Comparison of ENCODE assay signal across 12 mouse cellular contexts in the genomic region with DNA sequence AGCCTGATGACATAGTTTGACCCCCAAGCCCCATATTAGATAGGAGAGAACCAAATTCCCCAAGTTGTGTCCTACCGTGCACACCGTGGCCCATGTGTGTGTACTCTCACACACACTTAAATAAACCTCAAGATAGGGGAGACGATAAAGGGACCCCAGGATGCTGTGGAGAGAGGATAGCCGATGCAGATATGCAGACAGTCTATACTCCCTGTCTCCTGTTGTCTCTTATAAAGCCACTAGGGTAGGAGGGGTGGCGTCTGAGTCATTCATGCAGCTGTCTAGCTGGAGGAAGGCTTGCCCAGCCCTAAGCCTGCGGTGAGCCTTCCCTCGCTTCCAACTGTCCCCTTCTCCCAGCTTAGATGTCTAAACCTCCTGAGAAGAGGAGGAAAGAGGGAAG. TPM values are rescaled to one million over a fixed set of nuclear protein-coding genes. Genes with fewer than 3 reads are reported as not detected.
DNase-seq lines count a peak whose midpoint lies in the region; ATAC-seq and TF ChIP-seq lines count a peak whose summit lies in the region.
"Had no signal": no experiment of that assay in that cellular context is flagged by ENCODE, and none has a peak within 500 bp of the region (broad histone marks: within the 10 kb centered on the region; RNA-seq: fewer than 3 reads in every experiment).

No protein-coding gene starts in this region.

- no peaks in the 10 kb centered on the region for H3K9me3 ChIP-seq in megakaryocyte, embryonic 14.5 days
- H3K9me3 ChIP-seq in limb, embryonic 14.5 days (ENCODE audit: control insufficient read depth, low read length) = no peaks in the 10 kb centered on the region
- H3K9me3 ChIP-seq in stomach, embryonic 16.5 days (replicated peaks; ENCODE audit: control insufficient read depth, low read length) = no peaks in the 10 kb centered on the region

- H3K4me3 ChIP-seq in megakaryocyte, embryonic 14.5 days (replicated peaks) = peak overlapping the region; percentile 99
- no peak overlapping the region for H3K4me3 ChIP-seq in limb, embryonic 14.5 days (replicated peaks; ENCODE audit: low read length)
- peak overlapping the region; percentile 84; the same call in 1 of the 2 replicates for H3K4me3 ChIP-seq in stomach, embryonic 16.5 days (replicated peaks; ENCODE audit: low read length)

- peak; percentile 15 for DNase-seq in gastrocnemius, postnatal 10 days
- no peak for DNase-seq in gastrocnemius, postnatal 25 days
- no peak for DNase-seq in limb, embryonic 14.5 days (ENCODE audit: low spot score)
- no peak for DNase-seq in right cerebral cortex, postnatal 10 days (ENCODE audit: low spot score in 2 of 2)
- DNase-seq in spleen, postnatal 36 days (ENCODE audit: low spot score in 2 of 2) = no peak
- DNase-seq: cerebellum, postnatal 10 days had no signal

- H3K4me2 ChIP-seq in limb, embryonic 14.5 days (replicated peaks; ENCODE audit: low read depth, low read length, severe bottlenecking) = peak overlapping the region; percentile 90
- H3K4me2 ChIP-seq in stomach, embryonic 16.5 days (ENCODE audit: low read depth, low read length) = peak overlapping the region; percentile 75; the same call in 1 of the 2 replicates

- peaks cover 92% of the 10 kb centered on the region for H3K4me1 ChIP-seq in megakaryocyte, embryonic 14.5 days
- peaks cover 45% of the 10 kb centered on the region for H3K4me1 ChIP-seq in limb, embryonic 14.5 days (ENCODE audit: control insufficient read depth, insufficient read depth, low read length)
- peaks cover 51% of the 10 kb centered on the region for H3K4me1 ChIP-seq in stomach, embryonic 16.5 days (ENCODE audit: control insufficient read depth, insufficient read depth, low read length)

- H3K36me3 ChIP-seq in megakaryocyte, embryonic 14.5 days (replicated peaks; ENCODE audit: low read length) = peaks cover 66% of the 10 kb centered on the region
- peaks cover 19% of the 10 kb centered on the region for H3K36me3 ChIP-seq in limb, embryonic 14.5 days (ENCODE audit: control insufficient read depth, insufficient read depth, low read length)
- H3K36me3 ChIP-seq in stomach, embryonic 16.5 days (ENCODE audit: control insufficient read depth, insufficient read depth, low read length) = no peaks in the 10 kb centered on the region

- no peak for TF ChIP-seq POLR2A in limb, embryonic 14.5 days (IDR thresholded peaks at IDR 0.05; ENCODE audit: borderline replicate concordance, extremely low read depth, insufficient read depth, insufficient read length)

- H3K9ac ChIP-seq in limb, embryonic 14.5 days (ENCODE audit: low read depth, low read length, severe bottlenecking) = no peak overlapping the region
- 0 out of 2 replicates have a peak overlapping the region, but pooled peaks have one; percentile 20 for H3K9ac ChIP-seq in stomach, embryonic 16.5 days (ENCODE audit: low read length)

- no peaks in the 10 kb centered on the region for H3K27me3 ChIP-seq in megakaryocyte, embryonic 14.5 days (replicated peaks)
- no peaks in the 10 kb centered on the region for H3K27me3 ChIP-seq in limb, embryonic 14.5 days (ENCODE audit: control insufficient read depth, insufficient read depth, low read length)
- no peaks in the 10 kb centered on the region for H3K27me3 ChIP-seq in stomach, embryonic 16.5 days (ENCODE audit: control insufficient read depth, insufficient read depth, low read length)

- no peak for ATAC-seq in megakaryocyte, adult 5-6 weeks (ENCODE audit: poor library complexity, severe bottlenecking)
- ATAC-seq in limb, embryonic 14.5 days (ENCODE audit: low FRiP score, low read depth) = no peak
- ATAC-seq in stomach, embryonic 16.5 days (ENCODE audit: insufficient read depth, low FRiP score) = no peak
- ATAC-seq: CD4-positive, CD25-positive, alpha-beta regulatory T cell, adult 4 months; hindbrain, embryonic 16.5 days had no signal

- no peak overlapping the region for H3K27ac ChIP-seq in limb, embryonic 14.5 days (replicated peaks; ENCODE audit: low read depth, low read length)
- no peak overlapping the region for H3K27ac ChIP-seq in stomach, embryonic 16.5 days (ENCODE audit: low read length)

- 85% methylated on average over 7 of the region's 7 CpGs for WGBS in limb, embryonic 14.5 days
- 81% methylated on average over 7 of the region's 7 CpGs for WGBS in stomach, embryonic 16.5 days

RNA-seq across cellular contexts. Expression of a gene that starts 9.7 kb away (rescaled TPM):
- 100 to 1,000 TPM; 189 to 213 TPM for total RNA-seq in gastrocnemius, postnatal 10 days (2021)
- total RNA-seq in gastrocnemius, postnatal 25 days (2021) = 100 to 1,000 TPM in 1 of 2 experiments, 10 to 100 TPM in 1; 99.2 to 106 TPM
- 607 and 1,158 TPM in 2 replicates for polyA plus RNA-seq in megakaryocyte, embryonic 14.5 days (2012; ENCODE audit: insufficient read depth, low replicate concordance)
- total RNA-seq in megakaryocyte, adult 5-6 weeks (2015) = 1.5 and 1.9 TPM in 2 replicates
- 2.5 and 4.5 TPM in 2 replicates for total RNA-seq in megakaryocyte, adult 5-6 weeks (2017)
- 238 and 364 TPM in 2 replicates for polyA plus RNA-seq in limb, embryonic 14.5 days (2012; rRNA removed)
- 378 and 402 TPM in 2 replicates for polyA plus RNA-seq in limb, embryonic 14.5 days (2014; fragmentation: Nextera tagmentation; extraction: Ambion mirVana)
- polyA plus RNA-seq in stomach, embryonic 16.5 days (2015; fragmentation: Nextera tagmentation; extraction: Ambion mirVana) = 266 and 298 TPM in 2 replicates

RNA-seq across cellular contexts. Expression of a gene that starts 32.1 kb away (rescaled TPM):
- 1 to 10 TPM; 3.0 to 6.3 TPM for total RNA-seq in gastrocnemius, postnatal 10 days (2021)
- under 1 TPM; 0.24 to 0.33 TPM for total RNA-seq in gastrocnemius, postnatal 25 days (2021)
- polyA plus RNA-seq in megakaryocyte, embryonic 14.5 days (2012; ENCODE audit: insufficient read depth, low replicate concordance) = 0.83 and 1.6 TPM in 2 replicates
- 0.04 and 0.05 TPM in 2 replicates for total RNA-seq in megakaryocyte, adult 5-6 weeks (2015)
- 0.04 and 0.18 TPM in 2 replicates for total RNA-seq in megakaryocyte, adult 5-6 weeks (2017)
- 49.3 and 60.8 TPM in 2 replicates for polyA plus RNA-seq in limb, embryonic 14.5 days (2012; rRNA removed)
- 26.7 and 33.1 TPM in 2 replicates for polyA plus RNA-seq in limb, embryonic 14.5 days (2014; fragmentation: Nextera tagmentation; extraction: Ambion mirVana)
- 9.9 and 11.4 TPM in 2 replicates for polyA plus RNA-seq in stomach, embryonic 16.5 days (2015; fragmentation: Nextera tagmentation; extraction: Ambion mirVana)

RNA-seq across cellular contexts. Expression of a gene that starts 39.1 kb away (rescaled TPM):
- 1 to 10 TPM; 2.3 to 3.7 TPM for total RNA-seq in gastrocnemius, postnatal 10 days (2021)
- 1 to 10 TPM; 1.6 to 1.8 TPM for total RNA-seq in gastrocnemius, postnatal 25 days (2021)
- polyA plus RNA-seq in megakaryocyte, embryonic 14.5 days (2012; ENCODE audit: insufficient read depth, low replicate concordance) = 8.4 and 26.0 TPM in 2 replicates
- 171 and 181 TPM in 2 replicates for total RNA-seq in megakaryocyte, adult 5-6 weeks (2015)
- 164 and 167 TPM in 2 replicates for total RNA-seq in megakaryocyte, adult 5-6 weeks (2017)
- polyA plus RNA-seq in limb, embryonic 14.5 days (2012; rRNA removed) = 13.5 and 16.0 TPM in 2 replicates
- polyA plus RNA-seq in limb, embryonic 14.5 days (2014; fragmentation: Nextera tagmentation; extraction: Ambion mirVana) = 12.9 and 14.4 TPM in 2 replicates
- polyA plus RNA-seq in stomach, embryonic 16.5 days (2015; fragmentation: Nextera tagmentation; extraction: Ambion mirVana) = 33.1 and 38.4 TPM in 2 replicates

RNA-seq across cellular contexts. Expression of a gene that starts 48.0 kb away (rescaled TPM):
- not detected for total RNA-seq in gastrocnemius, postnatal 10 days (2021)
- total RNA-seq in gastrocnemius, postnatal 25 days (2021) = not detected
- polyA plus RNA-seq in megakaryocyte, embryonic 14.5 days (2012; ENCODE audit: insufficient read depth, low replicate concordance) = 0.51 TPM in 1 of 2 replicates, not detected in the other
- total RNA-seq in megakaryocyte, adult 5-6 weeks (2015) = not detected in 2 replicates
- total RNA-seq in megakaryocyte, adult 5-6 weeks (2017) = not detected in 2 replicates
- 27.0 and 35.0 TPM in 2 replicates for polyA plus RNA-seq in limb, embryonic 14.5 days (2012; rRNA removed)
- polyA plus RNA-seq in limb, embryonic 14.5 days (2014; fragmentation: Nextera tagmentation; extraction: Ambion mirVana) = 52.7 and 70.4 TPM in 2 replicates
- polyA plus RNA-seq in stomach, embryonic 16.5 days (2015; fragmentation: Nextera tagmentation; extraction: Ambion mirVana) = 144 and 197 TPM in 2 replicates
- total RNA-seq: left cerebral cortex, postnatal 36 days had no signal
- polyA plus RNA-seq: CD4-positive, CD25-positive, alpha-beta regulatory T cell, adult 4 months; hindbrain, embryonic 16.5 days had no signal

RNA-seq across cellular contexts. Expression of a gene that starts 52.8 kb away (rescaled TPM):
- 10 to 100 TPM; 75.4 to 81.8 TPM for total RNA-seq in gastrocnemius, postnatal 10 days (2021)
- total RNA-seq in gastrocnemius, postnatal 25 days (2021) = 10 to 100 TPM; 76.1 to 81.1 TPM
- 18.1 and 152 TPM in 2 replicates for polyA plus RNA-seq in megakaryocyte, embryonic 14.5 days (2012; ENCODE audit: insufficient read depth, low replicate concordance)
- total RNA-seq in megakaryocyte, adult 5-6 weeks (2015) = 31.3 TPM in 2 replicates
- 57.8 and 73.4 TPM in 2 replicates for total RNA-seq in megakaryocyte, adult 5-6 weeks (2017)
- polyA plus RNA-seq in limb, embryonic 14.5 days (2012; rRNA removed) = 92.5 and 117 TPM in 2 replicates
- polyA plus RNA-seq in limb, embryonic 14.5 days (2014; fragmentation: Nextera tagmentation; extraction: Ambion mirVana) = 100 and 103 TPM in 2 replicates
- polyA plus RNA-seq in stomach, embryonic 16.5 days (2015; fragmentation: Nextera tagmentation; extraction: Ambion mirVana) = 188 and 190 TPM in 2 replicates

Comparison
In these comparisons a context has a peak if more than half of its experiments do, and no peak if none do; other contexts are left out.
1. RNA of a gene that starts 9.7 kb away (total RNA-seq): 189 to 213 TPM in gastrocnemius, postnatal 10 days and 99.2 to 106 TPM in gastrocnemius, postnatal 25 days; 1.5 to 4.5 TPM in megakaryocyte, adult 5-6 weeks; every median in the first group is over 10 times any median in the second.
2. RNA of a gene that starts 39.1 kb away (total RNA-seq): 164 to 181 TPM in megakaryocyte, adult 5-6 weeks; 2.3 to 3.7 TPM in gastrocnemius, postnatal 10 days and 1.6 to 1.8 TPM in gastrocnemius, postnatal 25 days; every median in the first group is over 10 times any median in the second.